Mouse (Mus musculus) E14TG2a.4 (cell line): ENCODE data around the gene Ulbp1.
"Not testable (repeated sequence)": the region's sequence is repeated elsewhere in the genome, so short reads cannot be mapped to it uniquely, and the experiment has no call there.

Experiments used
- H3K27me3 ChIP-seq: 2 replicates; pipeline ENCODE4 v1.6.1; 2014; ENCODE audit warnings: low read length, control low read depth; ENCODE audit not compliant: insufficient read depth
- H3K36me3 ChIP-seq: 2 replicates; pipeline ENCODE4 v1.6.1; 2014; ENCODE audit warnings: low read length, control low read depth; ENCODE audit not compliant: insufficient read depth
- H3K4me1 ChIP-seq: replicated peaks from 2 replicates; pipeline ENCODE4 v1.6.1; 2014; ENCODE audit warnings: low read depth, low read length, control low read depth
- H3K4me3 ChIP-seq: replicated peaks from 2 replicates; pipeline ENCODE4 v1.5.1; 2014; ENCODE audit warnings: mild to moderate bottlenecking, low read length
- H3K9me3 ChIP-seq: 2 replicates; pipeline ENCODE4 v1.6.1; 2014; ENCODE audit warnings: low read length, control low read depth
- CTCF ChIP-seq: conservative IDR thresholded peaks from 2 replicates; pipeline ENCODE4 v1.5.1; 2014; ENCODE audit warnings: low read length
- NANOG ChIP-seq: IDR thresholded peaks from 2 replicates; pipeline ENCODE4 v1.6.1; 2014; ENCODE audit warnings: borderline replicate concordance, low read length, mixed read lengths
- POU5F1 ChIP-seq: IDR thresholded peaks from 2 replicates; pipeline ENCODE4 v1.6.1; 2014; ENCODE audit warnings: low read length, borderline replicate concordance

The Ulbp1 gene

GRCm38 (mm10) chr10:7473197-7473889, at the start of gene Ulbp1:
Gene Ulbp1 (minus strand): TSS chr10:7473638.
- Histone ChIP-seq H3K27me3 (no peaks in the 10 kb centered on the region; the same call in 1 of the 2 replicates), H3K9me3 (peaks cover 2% of the 10 kb centered on the region; the same call in 1 of the 2 replicates), H3K4me1 (peaks cover 27% of the 10 kb centered on the region), H3K4me3 (peak within 1 kb of the TSS; percentile 45), H3K36me3 (0 out of 2 replicates have a peak, but pooled peaks cover 2% of the 10 kb centered on the region)
- TF ChIP-seq POU5F1 (no peak), NANOG (no peak), CTCF (no peak)

- H3K9me3 ChIP-seq, H3K4me3 ChIP-seq, H3K27me3 ChIP-seq, H3K36me3 ChIP-seq, H3K4me1 ChIP-seq: not testable (repeated sequence)
Observed at GRCm38 (mm10) chr10:7498180-7498579, 24.7 kb upstream of the Ulbp1 start.

DNA sequence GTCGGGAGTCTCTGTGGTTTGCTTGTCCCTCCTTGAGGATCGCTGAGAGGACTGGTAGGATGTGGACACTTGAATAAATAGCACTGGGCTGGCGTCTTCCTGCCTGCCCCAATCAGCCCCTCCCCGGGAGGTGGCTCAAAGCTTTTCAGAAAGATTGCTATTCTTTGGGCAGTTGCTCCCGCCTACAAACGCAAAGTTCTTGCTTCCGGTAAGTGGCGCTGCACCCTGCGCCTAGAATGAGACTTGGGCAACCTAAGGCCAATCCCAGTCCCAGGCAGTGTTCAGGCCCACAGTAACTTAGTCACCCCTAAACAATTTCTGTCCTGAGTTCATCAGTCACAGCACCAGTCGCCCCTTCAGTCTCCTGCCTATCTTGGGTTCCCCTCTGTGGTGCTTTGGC, 18.9 kb upstream of the Ulbp1 start:
- H3K36me3 ChIP-seq, H3K9me3 ChIP-seq: not testable (repeated sequence)
- Histone ChIP-seq H3K4me3 (peak overlapping the region; percentile 62), H3K4me1 (peaks cover 17% of the 10 kb centered on the region), H3K27me3 (peaks cover 25% of the 10 kb centered on the region)

- no peak for TF ChIP-seq CTCF
- TF ChIP-seq NANOG = no peak
- no peak for TF ChIP-seq POU5F1
- Histone ChIP-seq H3K9me3 (peaks cover 7% of the 10 kb centered on the region), H3K36me3 (no peaks in the 10 kb centered on the region), H3K4me3 (no peak overlapping the region), H3K4me1 (no peaks in the 10 kb centered on the region), H3K27me3 (peaks cover 3% of the 10 kb centered on the region; the same call in 1 of the 2 replicates)
Observed at GRCm38 (mm10) chr10:7483650-7484049, 10.2 kb upstream of the Ulbp1 start.

GRCm38 (mm10) chr10:7474225-7474624, 787 bp upstream of the Ulbp1 start:
- not testable (repeated sequence) for H3K27me3 ChIP-seq, H3K9me3 ChIP-seq, H3K4me3 ChIP-seq, H3K36me3 ChIP-seq
- peaks cover 27% of the 10 kb centered on the region for H3K4me1 ChIP-seq

GRCm38 (mm10) chr10:7471664-7472063, 1.8 kb downstream of the Ulbp1 start:
- Histone ChIP-seq H3K27me3 (no peaks in the 10 kb centered on the region; the same call in 1 of the 2 replicates), H3K36me3 (peaks cover 13% of the 10 kb centered on the region), H3K4me3 (no peak overlapping the region), H3K4me1 (peaks cover 27% of the 10 kb centered on the region), H3K9me3 (peaks cover 18% of the 10 kb centered on the region)
- TF ChIP-seq NANOG = no peak
- no peak for TF ChIP-seq POU5F1
- no peak for TF ChIP-seq CTCF

- TF ChIP-seq CTCF = no peak
- no peak for TF ChIP-seq NANOG
- TF ChIP-seq POU5F1 = no peak
- no peaks in the 10 kb centered on the region; the same call in 1 of the 2 replicates for H3K27me3 ChIP-seq
- peaks cover 29% of the 10 kb centered on the region for H3K9me3 ChIP-seq
- 0 out of 2 replicates have a peak overlapping the region, but pooled peaks have one; percentile 26 for H3K4me3 ChIP-seq
- H3K4me1 ChIP-seq = peaks cover 27% of the 10 kb centered on the region
- peaks cover 13% of the 10 kb centered on the region for H3K36me3 ChIP-seq
Observed at GRCm38 (mm10) chr10:7470457-7470856, 3.0 kb downstream of the Ulbp1 start.

DNA sequence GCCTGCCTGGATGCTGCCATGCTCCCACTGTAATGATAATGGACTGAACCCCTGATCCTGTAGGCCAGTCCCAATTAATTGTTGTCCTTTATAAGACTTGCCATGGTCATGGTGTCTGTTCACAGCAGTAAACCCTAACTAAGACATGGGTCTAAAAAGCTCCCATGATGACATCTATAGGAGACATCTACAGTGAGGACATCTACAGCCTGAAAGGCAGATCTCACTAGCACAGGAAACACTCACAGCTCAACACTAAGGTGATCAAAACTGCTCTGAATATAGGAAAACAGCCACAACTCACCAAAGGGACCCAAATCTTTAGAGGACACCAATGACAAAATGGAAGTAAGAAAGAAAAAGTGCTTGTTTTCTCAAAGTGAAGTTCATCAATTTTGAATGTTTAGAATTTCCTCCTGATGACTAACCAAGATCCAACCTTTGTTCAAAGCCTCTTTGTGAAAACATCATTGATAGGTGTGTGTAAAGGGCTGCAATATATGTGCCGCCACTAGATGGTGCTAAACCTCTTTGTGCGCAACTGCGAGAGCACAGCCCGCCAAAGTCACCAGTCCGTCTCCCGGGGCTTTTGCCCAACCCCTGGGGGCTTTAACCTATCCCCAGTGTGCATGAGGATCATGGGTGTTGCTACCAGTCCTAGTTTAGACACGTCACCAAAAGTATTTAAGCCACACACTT, 3.6 kb downstream of the Ulbp1 start:
- peaks cover 35% of the 10 kb centered on the region for H3K9me3 ChIP-seq

DNA sequence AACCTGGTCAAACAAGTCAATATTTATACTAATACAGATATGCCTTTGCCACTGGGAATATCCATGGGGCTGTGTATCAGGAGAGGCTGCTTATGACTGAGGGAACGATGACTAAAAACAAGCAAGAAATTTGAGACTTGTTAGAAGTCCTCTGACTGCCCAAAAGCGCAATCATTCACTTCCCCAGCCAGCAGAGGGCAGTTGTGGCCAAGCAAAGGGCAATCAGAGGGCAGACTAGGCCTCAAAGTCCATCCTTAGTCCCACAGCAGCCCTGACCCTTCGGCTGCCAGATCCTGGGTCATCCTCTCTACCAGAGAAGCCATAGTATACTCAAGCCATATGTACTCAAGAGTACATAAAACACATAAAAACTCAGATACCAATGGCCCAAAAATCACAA, 11.4 kb downstream of the Ulbp1 start:
- Histone ChIP-seq H3K4me1 (no peaks in the 10 kb centered on the region), H3K4me3 (no peak overlapping the region), H3K36me3 (peaks cover 6% of the 10 kb centered on the region; the same call in 1 of the 2 replicates), H3K9me3 (peaks cover 28% of the 10 kb centered on the region), H3K27me3 (no peaks in the 10 kb centered on the region)
- TF ChIP-seq POU5F1 (no peak), CTCF (peak; percentile 28; the same call in 1 of the 2 replicates)

More for the DNA sequence above, 3.6 kb downstream of the Ulbp1 start:
- peaks cover 13% of the 10 kb centered on the region for H3K36me3 ChIP-seq
- not testable (repeated sequence) for H3K27me3 ChIP-seq
- TF ChIP-seq CTCF = peak; percentile 52
- H3K4me3 ChIP-seq = 0 out of 2 replicates have a peak overlapping the region, but pooled peaks have one; percentile 26
- peaks cover 27% of the 10 kb centered on the region for H3K4me1 ChIP-seq
